Mouse (Mus musculus) NIH3T3 (cell line): ENCODE results near the gene Cep70.

Source experiments
- DNase-seq: peaks from one replicate; pipeline ENCODE4 v3.0.0-alpha.2; 2012; ENCODE audit warnings: low read depth

Gene Cep70

DNA sequence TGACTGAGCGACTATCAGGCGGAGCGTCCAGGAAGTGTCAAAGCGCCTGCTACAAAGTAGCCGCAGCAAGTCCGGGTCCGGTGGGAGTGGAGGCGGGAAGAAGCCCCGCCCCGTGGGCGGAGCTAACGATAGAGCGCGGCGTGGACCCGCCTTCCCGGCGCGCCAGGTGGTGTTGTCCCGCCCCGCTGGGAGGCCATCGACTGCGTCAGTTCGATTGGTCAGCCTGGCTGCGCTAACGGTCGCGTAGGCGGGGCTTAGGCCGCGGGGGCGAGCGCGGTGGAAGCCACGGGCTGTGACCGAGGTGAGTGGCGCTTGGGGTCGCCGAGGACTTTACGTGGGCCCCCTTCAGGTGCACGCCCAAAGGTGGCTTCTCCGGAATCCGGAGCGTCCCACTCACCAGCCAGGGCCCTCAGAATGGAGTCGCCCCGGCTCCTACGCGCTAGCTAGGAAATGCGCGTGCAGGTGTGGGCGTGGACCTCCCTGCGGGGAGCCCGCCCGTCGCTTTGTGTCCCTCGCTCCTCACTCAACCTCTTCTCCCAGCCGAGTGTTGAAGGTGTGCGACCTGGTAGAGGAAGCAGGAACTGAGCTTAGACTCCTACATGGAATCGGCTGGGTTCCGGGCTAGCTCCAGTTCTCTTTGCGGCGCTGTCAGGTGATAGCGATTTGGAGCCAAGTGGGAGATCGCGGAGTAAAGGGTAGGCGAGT is at the start of gene Cep70:
Cep70 (plus strand) TSS at position 178 of the 705 bp plus-strand sequence.
- peak; percentile 97 for DNase-seq

- DNase-seq, result peak; percentile 13
Observed at GRCm38 (mm10) chr9:99212643-99213042, 30.5 kb upstream of the Cep70 start.

GRCm38 (mm10) chr9:99216182-99216581 is 27.0 kb upstream of the Cep70 start:
- DNase-seq, result no peak

DNA sequence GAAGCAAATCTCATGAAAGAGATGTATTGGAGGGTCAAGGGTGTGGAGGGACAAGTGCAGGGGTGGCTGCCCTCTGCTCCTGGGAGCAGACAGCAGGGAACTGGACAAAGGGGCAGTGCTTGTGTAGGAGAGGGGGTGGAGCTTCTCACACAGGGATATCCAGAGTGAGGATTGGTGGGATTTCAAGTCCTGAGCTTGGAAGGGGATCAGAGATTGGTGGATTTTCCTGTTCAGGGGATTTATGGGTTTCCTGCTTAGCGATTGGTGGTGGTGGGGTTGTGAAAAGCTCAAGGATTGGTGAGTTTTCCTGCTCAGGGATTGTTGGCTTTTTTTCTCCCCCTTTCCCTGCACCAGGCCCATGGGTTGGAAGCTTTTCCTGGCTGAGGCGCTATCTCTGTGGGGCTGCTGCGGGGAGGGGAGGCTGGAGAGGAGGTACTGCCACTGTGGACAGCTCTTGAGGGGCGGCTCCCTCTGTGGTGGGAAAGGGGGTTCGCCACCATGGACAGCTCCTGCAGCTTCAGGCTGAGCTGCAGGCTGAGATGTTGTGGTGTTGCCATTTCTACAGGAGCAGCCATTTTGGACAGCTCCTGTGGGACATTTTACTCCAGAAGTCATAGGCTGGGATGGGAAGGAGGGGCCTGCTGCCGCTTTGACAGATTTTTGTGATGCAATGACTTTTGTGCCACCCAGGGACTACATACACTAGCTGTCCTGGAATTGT is 25.0 kb upstream of the Cep70 start:
- DNase-seq, result peak; percentile 84

DNA sequence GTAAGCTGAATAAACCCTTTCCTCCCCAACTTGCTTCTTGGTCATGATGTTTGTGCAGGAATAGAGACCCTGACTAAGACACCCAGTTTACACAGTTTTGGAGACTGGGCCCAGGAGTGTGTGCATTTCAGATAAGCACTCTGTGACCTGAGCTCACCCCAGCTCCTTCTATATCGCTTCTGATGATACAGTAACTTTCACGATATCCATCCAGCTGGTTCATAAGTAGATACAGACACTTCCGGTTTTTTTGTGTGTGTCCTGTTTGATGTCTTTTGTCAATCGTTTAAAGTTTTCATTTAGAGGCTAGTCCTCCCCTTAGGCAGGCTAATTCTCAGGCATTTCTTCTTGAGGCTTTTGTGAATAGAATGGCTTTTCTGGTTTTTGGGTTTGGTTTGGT is 21.5 kb upstream of the Cep70 start:
- DNase-seq, result no peak

DNA sequence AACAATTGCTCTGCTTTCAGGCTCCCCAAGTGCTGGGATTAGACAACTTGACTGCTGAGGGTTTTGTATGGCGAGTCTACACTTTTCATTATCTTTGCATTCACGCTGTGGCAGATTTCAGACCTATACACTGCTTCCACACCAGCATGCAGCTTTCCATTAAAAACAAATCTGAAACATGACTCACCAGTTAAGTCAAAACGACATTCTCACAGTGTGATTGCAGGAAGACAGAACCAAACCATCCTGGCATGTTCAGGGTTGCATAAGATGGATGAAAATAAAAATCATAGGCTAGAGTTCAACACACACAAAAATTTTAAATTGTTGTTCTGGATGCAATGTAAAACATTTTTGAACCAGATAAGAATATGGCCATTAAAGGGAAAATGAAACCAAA is 18.6 kb upstream of the Cep70 start:
- DNase-seq, result peak; percentile 57

DNA sequence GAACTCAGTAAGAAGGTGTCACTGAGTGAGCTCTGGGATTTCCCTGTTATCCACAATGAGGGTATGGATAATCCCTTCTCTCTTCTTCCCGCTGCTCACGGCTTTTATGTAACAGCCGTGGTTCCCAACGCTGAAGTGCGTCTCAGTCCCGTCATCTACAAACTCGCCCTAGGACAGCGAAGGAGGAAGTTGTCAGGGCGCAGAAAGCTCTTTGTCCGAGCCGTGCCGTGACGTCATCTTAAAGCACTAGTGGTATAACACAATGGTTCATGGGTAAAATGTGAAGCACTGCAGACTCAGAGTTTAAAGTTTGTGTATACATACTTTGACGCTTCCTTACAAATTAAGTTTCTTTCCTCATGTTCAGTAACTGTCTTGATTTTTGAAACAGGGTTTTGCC is 13.7 kb upstream of the Cep70 start:
- DNase-seq, result no peak

- no peak for DNase-seq
Observed at GRCm38 (mm10) chr9:99237139-99237538, 6.0 kb upstream of the Cep70 start, which contains the start of gene Faiml. Gene Faiml, minus strand, starts transcription at chr9:99237239.

DNA sequence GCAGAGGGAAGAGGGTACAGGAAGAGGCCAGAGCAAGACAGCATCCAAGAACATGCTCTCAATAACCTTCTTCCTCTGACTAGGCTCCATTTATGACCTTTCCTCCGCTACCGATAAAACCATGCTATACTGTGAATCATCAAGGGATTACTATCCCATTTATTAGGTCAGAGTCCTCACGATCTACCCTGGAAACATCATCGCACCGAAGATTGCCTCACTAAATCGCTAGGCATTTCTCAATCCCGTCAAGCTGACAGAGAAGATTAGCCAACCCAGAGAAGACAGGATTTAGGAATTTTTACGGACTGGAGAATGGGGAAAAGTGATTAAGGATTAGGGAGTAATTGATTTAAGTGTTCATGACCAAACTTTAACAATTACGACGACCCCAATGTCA is 4.9 kb upstream of the Cep70 start:
- no peak for DNase-seq

GRCm38 (mm10) chr9:99239256-99239655 is 3.9 kb upstream of the Cep70 start:
- peak; percentile 72 for DNase-seq

GRCm38 (mm10) chr9:99240571-99240970 is 2.6 kb upstream of the Cep70 start:
- no peak for DNase-seq

- peak; percentile 86 for DNase-seq
Observed at GRCm38 (mm10) chr9:99242035-99242434, 1.1 kb upstream of the Cep70 start.

- DNase-seq, result no peak
Observed at GRCm38 (mm10) chr9:99242533-99243189, 506 bp upstream of the Cep70 start.

DNA sequence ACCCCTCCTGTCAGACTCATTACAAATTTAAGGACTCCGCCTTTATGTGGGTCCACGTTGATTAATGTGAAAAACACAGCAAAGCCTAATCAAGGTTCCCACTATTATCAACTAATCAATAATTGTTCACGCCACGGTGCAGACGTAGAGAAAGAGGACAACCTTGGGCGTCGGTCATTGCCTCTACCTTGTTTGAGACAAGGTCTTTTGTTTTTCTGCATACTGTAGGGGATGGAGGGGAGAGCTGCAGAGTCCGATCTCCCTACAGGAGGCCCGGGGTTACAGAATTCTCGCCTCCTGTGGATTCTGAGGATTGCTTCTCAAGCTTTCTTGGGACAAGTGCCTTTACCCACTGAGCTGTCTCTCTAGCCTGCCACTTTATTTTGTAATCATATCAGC is 727 bp downstream of the Cep70 start:
- peak; percentile 16 for DNase-seq

GRCm38 (mm10) chr9:99248304-99248703 is 5.1 kb downstream of the Cep70 start:
- peak; percentile 5 for DNase-seq

DNA sequence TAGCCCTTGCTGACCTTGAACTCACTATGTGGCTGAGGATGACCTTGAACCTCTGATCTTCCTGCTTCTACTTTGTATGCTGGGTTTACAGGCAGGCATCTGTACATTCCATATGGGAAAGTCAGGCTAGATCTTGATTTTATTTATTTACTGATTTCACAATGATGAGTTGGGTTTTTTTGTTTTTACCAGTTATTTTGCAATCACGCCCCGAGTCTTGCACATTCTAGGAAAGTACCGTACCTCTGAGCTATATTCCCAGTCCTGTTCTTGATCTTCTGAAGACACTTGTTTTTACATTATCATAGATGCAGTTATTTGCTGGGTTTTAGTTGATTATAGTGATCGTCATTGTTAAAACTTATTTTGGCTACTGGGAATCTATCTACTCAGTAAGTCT is 5.7 kb downstream of the Cep70 start:
- peak; percentile 35 for DNase-seq

DNA sequence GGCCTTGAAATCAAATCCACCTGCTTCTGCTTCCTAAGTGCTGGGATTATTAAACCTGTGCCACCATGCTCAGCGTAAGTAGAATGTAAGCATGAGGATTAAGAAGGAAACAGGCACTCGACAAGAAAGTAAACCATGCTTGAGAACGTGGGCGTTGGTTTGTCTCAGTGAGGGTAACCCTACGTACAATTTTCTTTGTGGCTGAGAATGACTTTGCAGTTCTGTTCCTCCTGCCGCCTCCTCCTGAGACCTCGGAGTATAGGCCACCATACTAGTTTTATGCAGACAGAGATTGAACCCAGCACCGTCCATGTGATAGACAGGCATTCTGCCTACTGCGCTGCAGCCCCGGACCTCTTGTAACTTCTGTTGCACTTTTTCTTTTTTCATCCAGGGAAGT is 10.7 kb downstream of the Cep70 start:
- no peak for DNase-seq

DNA sequence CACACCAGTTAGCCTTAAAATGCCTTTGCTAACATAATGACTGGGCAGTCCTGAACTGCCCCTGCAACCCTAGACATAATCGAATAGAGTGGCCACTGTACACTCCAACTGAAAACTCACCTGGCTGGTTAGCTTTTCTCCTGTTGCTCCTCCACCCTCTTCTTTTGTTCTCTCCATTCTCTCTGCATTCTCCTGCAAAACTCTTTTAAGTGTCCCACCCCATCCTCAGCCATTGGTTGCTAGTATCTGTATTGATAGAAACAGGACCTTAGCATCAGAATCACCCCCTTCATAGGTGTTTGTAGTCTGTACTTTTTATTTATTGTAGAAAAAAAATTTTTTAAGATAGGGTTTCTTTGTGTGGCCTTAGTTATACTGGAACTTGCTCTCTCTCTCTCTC is 13.0 kb downstream of the Cep70 start:
- DNase-seq, result no peak

GRCm38 (mm10) chr9:99256821-99257220 is 13.7 kb downstream of the Cep70 start:
- no peak for DNase-seq

DNA sequence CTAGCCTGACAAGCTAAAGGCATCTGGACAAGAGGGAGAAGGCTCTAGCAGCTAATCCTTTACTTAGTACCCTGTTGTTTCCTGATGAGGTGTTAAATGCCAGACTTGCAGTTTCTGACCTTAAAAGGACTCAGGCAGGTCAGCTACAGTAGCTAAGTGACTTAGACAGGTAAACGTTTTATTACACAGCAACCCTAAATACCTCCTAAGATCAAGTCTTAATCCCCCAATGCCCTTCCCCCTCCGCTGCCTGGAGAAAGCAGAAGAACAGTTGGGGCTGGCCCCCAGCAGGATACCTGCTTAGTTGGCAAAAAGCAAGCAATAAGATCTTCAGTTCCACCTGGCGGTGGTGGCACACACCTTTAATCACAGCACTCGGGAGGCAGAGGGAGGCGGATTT is 15.7 kb downstream of the Cep70 start:
- no peak for DNase-seq

- DNase-seq, result peak; percentile 55
Observed at GRCm38 (mm10) chr9:99304296-99304695, 61.1 kb downstream of the Cep70 start.

- no peak for DNase-seq
Observed at GRCm38 (mm10) chr9:99306226-99306625, 63.1 kb downstream of the Cep70 start.

GRCm38 (mm10) chr9:99319343-99319951 is 76.3 kb downstream of the Cep70 start:
- peak; percentile 67 for DNase-seq
